Mouse (Mus musculus): ENCODE results near the gene Gm10322. TPM values are rescaled to one million over a fixed set of nuclear protein-coding genes. Genes with fewer than 3 reads are reported as not detected.

Gm10322 gene
- total RNA-seq, 2 experiments from 2014 or later = not detected

GRCm38 (mm10) chr10:59646821-59647378 lies 31.0 kb downstream of the Gm10322 start:
- no peak for DNase-seq (ENCODE audit: low spot score in 2 of 2)

GRCm38 (mm10) chr10:59656799-59657198 lies 40.9 kb downstream of the Gm10322 start:
- DNase-seq (ENCODE audit: low spot score in 2 of 2) = no peak

GRCm38 (mm10) chr10:59664765-59665164 lies 48.9 kb downstream of the Gm10322 start:
- no peak for DNase-seq (ENCODE audit: low spot score in 2 of 2)

GRCm38 (mm10) chr10:59665503-59666291 lies 49.8 kb downstream of the Gm10322 start:
- peak; percentile 21 to 28 for DNase-seq (ENCODE audit: low spot score in 2 of 2)

Other genes with a start within 250 kb of the Gm10322 start
- gene Gm10273, start 220.4 kb upstream of the Gm10322 start, total RNA-seq (2021) = 10 to 100 TPM; 12.9 to 46.6 TPM
- not detected for gene Pla2g12b, start 212.4 kb upstream of the Gm10322 start, total RNA-seq (2021)
- gene Oit3, start 174.3 kb upstream of the Gm10322 start, total RNA-seq (2021) = under 1 TPM; 0.14 to 0.30 TPM
- 10 to 100 TPM; 57.7 to 58.3 TPM for gene Mcu, start 629 bp downstream of the Gm10322 start, total RNA-seq (2021)
- 10 to 100 TPM; 79.9 to 96.0 TPM for gene Micu1, start 86.4 kb downstream of the Gm10322 start, total RNA-seq (2021)